Mouse (Mus musculus): ENCODE data around the gene Gm15319. TPM values are rescaled to one million over a fixed set of nuclear protein-coding genes. Genes with fewer than 3 reads are reported as not detected.
"Not testable (repeated sequence)": the region's sequence is repeated elsewhere in the genome, so short reads cannot be mapped to it uniquely, and the experiment has no call there.

The Gm15319 gene
- polyA plus RNA-seq, 1 experiment = not detected

DNA sequence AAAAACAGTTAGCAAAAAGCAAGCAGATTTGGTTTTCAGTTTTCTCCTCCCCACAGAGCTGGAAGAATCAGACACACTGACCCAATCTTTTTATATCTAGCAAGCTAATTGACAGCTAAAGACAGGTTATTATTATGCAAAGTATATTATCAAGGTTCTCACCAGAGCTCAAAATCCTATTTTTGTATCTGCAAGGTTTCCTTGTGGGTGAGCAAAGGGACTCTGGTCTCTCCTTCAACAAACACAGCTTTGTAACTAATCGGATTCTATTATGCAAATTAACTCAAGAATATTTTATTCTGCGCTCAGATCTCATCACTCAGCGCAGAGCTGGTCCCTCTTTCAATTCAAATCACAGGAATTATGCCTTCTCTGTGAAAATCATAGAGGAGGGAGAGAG, 74.1 kb downstream of the Gm15319 start:
- H3K4me3 ChIP-seq (replicated peaks; ENCODE audit: control insufficient read depth, low read depth, low read length); H3K27ac ChIP-seq (ENCODE audit: control insufficient read depth, insufficient read depth, low read depth, low read length, poor library complexity); H3K4me1 ChIP-seq (ENCODE audit: control insufficient read depth, insufficient read depth, low read length): not testable (repeated sequence)
- 82% methylated on average over 2 of the region's 3 CpGs for WGBS

DNA sequence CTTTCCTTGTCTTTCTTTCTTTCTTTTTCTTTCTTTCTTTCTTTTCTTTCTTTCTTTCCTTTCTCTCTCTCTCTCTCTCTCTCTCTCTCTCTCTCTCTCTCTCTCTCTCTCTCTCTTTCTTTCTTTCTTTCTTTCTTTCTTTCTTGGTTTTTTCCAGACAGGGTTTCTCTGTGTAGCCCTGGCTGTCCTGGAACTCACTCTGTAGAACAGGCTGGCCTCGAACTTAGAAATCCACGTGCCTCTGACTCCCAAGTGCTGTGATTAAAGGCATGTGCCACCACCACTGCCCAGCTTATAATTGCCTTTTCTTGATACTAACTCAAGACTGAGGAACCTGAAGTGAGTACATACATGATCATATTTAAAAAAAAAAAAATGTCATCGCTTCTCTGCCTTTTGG, 75.3 kb downstream of the Gm15319 start:
- WGBS = 81% methylated on average over 3 of the region's 3 CpGs
- H3K4me3 ChIP-seq (replicated peaks; ENCODE audit: control insufficient read depth, low read depth, low read length); H3K27ac ChIP-seq (ENCODE audit: control insufficient read depth, insufficient read depth, low read depth, low read length, poor library complexity); H3K4me1 ChIP-seq (ENCODE audit: control insufficient read depth, insufficient read depth, low read length): not testable (repeated sequence)

Data from bone marrow, adult 2 months (tissue).